Mouse (Mus musculus): ENCODE measurements at regions not wholly inside any gene's neighbourhood (a gene's known extent, or its start where the extent isn't known, plus 50 kb on each side); places are given as distances from the start of the nearest gene placed in this dataset.

DNA sequence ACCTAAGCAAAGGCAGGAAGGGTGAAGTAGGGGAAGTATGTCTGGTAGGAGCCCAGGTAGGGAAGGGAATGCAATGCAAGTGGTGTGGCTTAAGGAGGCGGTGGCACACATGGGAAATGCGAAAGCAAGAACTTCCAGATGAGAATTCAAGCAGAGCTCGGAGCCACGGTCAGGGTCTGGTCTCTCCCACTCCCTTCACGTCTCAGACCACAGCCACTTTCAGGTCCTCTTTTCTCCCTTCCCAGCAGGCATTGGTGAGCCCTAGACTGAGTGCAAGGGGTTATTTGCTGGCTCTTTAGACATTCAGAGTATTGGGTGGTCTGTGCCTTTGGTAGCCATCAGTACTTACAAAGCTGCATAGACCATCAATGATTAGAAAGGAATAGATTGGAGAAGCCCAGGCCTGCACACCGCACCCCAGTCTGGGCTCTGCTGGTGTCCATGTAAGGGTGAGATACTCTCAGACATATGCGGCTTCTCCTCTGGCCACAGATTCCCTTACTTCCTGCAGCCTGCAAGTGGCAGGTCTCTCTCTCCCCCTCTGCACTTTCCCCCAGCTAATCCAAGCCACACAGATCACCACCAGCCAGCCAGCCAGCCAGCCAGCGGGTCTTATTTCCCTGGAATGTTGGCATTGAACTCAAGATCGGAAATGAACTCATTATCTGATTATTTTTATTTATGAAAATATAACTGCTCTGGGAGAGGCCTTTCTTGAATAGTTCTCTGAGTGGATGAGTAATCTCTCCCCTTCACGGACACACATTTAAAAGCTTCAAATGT, 113.6 kb downstream of the Zfp36l2 start:
- in situ Hi-C loops (cut with MboI) = no loop called here

DNA sequence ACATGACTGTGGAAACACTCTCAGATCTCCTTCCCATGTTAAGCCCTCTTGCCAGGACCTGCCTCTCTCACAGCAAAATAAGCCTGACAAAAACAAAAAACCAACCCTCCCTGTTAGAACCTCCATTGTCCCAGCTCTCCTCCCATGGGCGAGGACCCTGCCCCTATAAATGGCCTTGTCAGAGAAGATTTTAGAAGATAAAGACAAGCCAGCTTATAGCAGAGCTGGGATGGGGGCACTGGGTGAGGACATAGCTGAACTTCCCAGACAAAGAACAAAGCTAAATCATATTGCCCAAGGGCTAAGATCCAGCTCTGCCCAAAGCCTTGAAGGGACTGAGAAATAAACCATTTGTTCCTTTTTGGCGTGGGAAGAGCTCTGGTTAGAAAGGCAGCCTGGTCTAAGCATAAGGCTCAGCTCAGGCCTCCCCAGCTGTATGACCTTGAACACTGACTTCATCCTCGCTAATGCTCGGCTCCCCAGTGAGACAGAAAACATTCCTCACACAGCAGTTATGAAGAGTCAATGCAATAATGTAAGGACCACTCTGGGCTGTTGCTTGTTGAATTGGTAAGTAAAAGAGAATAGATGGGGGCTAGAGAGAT, 115.2 kb downstream of the Zfp36l2 start:
- in situ Hi-C loops (cut with MboI) = no loop called here

- in situ Hi-C loops (cut with MboI) = no loop called here
Observed at GRCm38 (mm10) chr17:84071855-84072254, 115.9 kb downstream of the Zfp36l2 start.

DNA sequence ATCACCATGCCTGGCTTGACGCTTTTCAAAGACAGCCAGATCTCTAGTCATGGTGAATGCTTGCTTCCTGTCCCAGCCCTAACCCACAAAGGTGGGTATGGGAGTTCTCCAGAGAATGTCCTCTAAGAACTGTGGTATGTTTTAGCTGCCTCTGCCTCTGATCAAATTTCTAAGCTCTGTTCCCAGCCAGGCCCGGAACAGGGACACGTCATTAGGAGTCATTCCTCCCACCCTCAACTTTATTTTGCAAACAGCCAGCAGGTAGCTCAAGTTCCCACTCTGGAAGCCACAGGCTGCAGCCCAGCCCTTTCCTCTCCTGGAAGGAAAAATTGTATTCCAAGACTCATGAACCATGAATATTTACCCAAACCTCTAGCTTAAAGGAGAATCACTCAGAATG, 117.2 kb downstream of the Zfp36l2 start:
- in situ Hi-C loops (cut with MboI) = no loop called here

GRCm38 (mm10) chr17:84067102-84067501, 120.6 kb downstream of the Zfp36l2 start:
- in situ Hi-C loops (cut with MboI) = no loop called here

DNA sequence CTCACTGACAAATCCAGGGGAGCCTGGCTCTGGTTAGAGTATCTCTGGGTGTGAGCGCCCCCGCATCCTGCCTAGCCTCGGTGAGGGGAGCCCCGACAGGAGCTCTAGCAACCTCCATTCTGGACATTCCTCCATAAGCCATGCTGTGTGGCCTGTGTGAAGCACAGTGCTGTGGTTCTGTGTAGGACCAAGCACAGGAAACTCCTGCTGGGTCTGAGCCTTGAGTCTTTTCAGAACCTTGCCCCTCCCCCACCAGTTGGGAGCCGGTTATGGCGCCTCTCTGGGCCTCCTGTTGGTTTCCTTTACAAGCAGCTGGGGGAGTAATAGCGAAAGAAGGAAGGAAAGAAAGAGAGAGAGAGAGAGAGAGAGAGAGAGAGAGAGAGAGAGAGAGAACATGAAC, 124.0 kb downstream of the Zfp36l2 start:
- in situ Hi-C loops (cut with MboI) = no loop called here

DNA sequence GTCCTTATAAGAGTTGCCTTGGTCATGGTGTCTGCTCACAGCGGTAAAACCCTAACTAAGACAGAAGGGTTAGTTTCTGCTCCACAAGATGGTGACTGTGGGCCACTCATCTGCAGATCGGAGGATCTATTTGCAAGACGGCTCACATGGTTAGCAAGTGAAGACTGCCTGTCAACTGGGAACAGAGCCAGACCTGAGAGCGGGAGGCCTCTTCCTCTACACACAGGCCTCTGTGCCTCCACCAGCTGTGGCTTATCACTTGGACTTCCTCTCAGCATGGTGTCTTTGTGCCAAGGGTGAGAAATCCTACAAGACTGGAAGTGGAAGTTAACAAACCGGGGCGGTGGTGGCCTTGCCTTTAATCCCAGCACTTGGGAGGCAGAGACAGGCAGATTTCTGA, 126.1 kb downstream of the Zfp36l2 start:
- in situ Hi-C loops (cut with MboI) = no loop called here

DNA sequence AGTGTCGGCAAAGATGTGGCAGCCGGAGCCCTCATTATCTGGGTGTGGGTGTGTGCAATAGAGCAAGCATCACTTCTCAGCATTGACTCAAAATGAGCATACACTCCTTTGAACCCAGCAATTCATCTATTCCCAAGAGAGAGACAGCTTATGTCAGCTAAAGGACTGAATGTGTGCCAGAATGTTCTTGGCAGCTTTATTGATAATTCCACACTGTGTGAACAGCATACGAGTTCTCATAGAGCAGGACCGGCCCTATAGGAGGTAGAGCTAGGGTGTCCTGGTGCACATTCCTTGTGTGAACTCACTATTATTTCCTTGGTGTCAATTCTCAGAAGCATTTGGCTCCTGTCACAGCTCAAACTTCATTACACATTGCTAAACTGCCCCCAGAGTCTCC, 131.3 kb downstream of the Zfp36l2 start:
- in situ Hi-C loops (cut with MboI) = no loop called here

DNA sequence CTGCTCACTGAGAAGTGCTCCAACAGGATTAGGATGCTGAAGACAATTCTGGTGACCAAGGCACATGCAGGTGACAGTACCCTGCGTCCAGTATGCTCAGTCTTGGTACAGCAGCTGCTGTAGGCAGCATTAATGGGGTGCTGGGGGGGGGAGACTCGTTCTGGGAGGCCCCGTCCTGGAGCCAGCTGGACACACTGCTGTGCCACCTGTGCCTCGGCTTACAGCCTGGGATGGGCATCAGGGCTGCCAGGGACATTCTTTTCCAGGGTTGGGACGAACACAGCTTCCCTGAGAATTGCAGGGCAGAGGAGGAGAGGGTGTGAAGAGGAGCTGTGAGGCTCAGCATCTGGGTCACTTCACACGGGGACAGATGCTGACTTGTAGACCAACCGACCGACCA, 135.3 kb downstream of the Zfp36l2 start:
- in situ Hi-C loops (cut with MboI) = no loop called here

- in situ Hi-C loops (cut with MboI) = no loop called here
Observed at GRCm38 (mm10) chr17:84051212-84051611, 136.5 kb downstream of the Zfp36l2 start.

DNA sequence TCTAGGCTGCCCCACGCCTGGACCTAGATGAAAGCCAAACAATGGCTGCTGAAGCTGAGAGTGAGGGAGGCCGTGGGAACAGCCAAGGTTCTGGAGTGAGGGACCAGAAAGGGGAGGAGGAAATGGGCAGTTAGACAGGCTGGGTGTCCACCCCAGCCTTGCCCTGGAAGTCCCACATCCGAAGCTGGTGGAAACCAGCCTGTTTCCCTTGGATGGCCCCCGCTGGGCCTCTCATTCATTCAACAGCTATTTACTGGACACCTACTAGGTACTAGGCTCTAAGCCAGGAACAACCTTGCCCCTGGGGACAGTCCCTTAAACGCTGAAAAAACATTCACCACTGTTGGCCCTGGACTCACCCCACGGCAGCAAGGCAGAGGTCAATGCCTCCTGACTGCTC, 139.2 kb downstream of the Zfp36l2 start:
- in situ Hi-C loops (cut with MboI) = no loop called here

GRCm38 (mm10) chr17:84047520-84047919, 140.2 kb downstream of the Zfp36l2 start:
- in situ Hi-C loops (cut with MboI) = no loop called here

- in situ Hi-C loops (cut with MboI) = no loop called here
Observed at GRCm38 (mm10) chr17:84045812-84046211, 141.9 kb downstream of the Zfp36l2 start.

- in situ Hi-C loops (cut with MboI) = no loop called here
Observed at GRCm38 (mm10) chr17:84044472-84044936, 143.2 kb downstream of the Zfp36l2 start.

DNA sequence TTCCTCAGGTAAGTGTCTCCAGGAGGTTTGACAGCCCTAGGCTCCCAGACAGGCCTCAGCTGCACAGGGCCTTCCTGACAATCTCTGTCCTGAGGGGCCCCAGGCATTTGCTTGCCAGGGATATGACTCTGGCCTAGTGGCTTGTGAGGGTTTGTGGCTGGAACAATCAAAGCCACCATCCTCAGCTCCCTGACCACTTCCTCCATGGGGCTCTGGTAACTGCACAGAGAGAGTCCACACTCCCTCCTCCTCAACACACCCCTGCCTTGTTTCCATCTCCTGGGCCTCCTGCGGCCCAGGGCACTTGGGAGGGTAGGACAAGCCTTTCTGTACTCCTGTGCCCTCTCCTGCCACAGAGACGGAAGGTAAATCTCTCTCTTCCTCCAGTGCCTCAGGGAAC, 144.6 kb downstream of the Zfp36l2 start:
- in situ Hi-C loops (cut with MboI) = no loop called here

GRCm38 (mm10) chr17:84039444-84039843, 148.3 kb downstream of the Zfp36l2 start:
- in situ Hi-C loops (cut with MboI) = no loop called here

DNA sequence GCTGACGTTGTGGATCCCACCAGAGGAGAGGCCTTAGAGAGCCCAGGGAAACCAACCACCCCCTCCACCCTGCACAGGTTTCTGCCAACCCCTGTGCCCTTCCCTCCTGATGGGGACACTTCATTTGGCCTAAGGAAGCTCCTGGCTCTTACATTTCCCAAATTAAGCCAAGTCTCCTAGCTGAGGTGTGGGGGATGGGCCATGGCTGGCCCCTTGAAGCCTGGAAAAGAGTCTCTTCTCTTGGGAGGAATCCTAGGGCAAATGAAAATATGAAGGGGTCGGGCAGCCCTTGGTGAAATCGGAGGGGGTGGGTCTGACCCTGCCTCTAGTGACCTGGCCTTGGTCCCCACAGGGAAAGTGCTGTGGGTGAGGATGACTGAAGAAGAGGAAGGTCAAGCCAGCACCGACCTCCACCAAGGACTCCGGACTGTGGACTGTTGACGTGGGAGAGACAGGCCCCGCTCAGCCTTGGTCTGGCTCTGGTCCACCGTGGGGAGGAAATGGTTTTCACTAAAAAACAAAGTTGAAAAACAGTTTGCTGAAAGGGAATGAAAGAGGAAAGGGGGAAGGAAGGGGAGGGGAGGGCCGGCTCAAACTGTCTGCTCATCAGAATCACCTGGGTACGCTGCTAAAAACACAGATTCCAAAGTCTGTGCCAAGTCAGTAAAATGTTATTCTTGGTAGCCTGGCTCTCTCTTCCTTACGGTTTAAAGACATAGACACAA, 150.0 kb downstream of the Zfp36l2 start:
- in situ Hi-C loops (cut with MboI) = no loop called here

GRCm38 (mm10) chr17:84036056-84036455, 151.7 kb downstream of the Zfp36l2 start:
- in situ Hi-C loops (cut with MboI) = no loop called here

- in situ Hi-C loops (cut with MboI) = no loop called here
Observed at GRCm38 (mm10) chr17:84034801-84035200, 152.9 kb downstream of the Zfp36l2 start.

DNA sequence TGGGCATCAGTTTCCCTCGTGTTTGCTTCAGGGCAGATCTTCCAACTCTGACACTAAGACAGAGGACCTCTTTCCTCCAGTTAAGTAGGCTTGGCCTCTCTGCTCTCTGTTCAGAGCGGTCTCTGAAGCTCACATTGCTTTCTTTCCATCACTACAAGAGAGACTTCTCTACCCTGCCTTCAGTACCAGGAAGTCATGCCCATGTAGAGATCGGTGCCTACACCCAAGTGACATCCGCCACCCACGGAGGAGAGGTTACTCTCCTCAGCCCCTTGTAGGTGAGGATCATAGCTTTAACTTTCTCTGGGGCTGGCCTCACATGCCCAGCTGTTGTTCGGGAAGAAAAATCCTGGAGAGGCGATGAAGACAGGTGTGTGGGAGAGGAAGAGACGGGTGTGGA, 155.3 kb downstream of the Zfp36l2 start:
- in situ Hi-C loops (cut with MboI) = no loop called here

DNA sequence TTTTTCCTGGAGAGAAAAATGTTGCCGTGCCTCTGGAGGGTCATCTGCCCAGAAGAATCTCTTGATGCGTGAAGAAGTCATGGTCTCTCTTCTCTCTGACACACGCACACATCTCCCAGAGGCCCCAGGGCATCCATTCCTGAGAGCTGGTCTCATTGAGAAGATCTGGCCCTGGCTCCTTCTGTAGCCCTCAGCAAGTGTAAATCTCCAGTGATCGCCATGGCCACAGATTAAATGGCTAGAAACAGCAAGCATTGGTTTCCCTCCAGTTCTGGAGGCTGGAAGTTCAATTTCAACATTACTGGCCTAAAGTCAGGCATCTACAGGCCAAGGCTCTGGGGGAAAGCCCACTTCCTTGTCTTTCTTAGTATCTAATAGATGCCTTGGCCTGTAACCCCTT, 155.9 kb downstream of the Zfp36l2 start:
- in situ Hi-C loops (cut with MboI) = no loop called here

- in situ Hi-C loops (cut with MboI) = no loop called here
Observed at GRCm38 (mm10) chr17:84031381-84031780, 156.4 kb downstream of the Zfp36l2 start.

- in situ Hi-C loops (cut with MboI) = no loop called here
Observed at GRCm38 (mm10) chr17:84030699-84031098, 157.0 kb downstream of the Zfp36l2 start.
